Mouse (Mus musculus) CH12.LX (cell line): ENCODE measurements around the gene Mecp2. TPM values are rescaled to one million over a fixed set of nuclear protein-coding genes. Genes with fewer than 3 reads are reported as not detected.

ENCODE experiments used
- DNase-seq: peaks from one replicate; pipeline ENCODE4 v3.0.0-alpha.2; 2013; ENCODE audit errors: extremely low read depth
- H3K27ac ChIP-seq: 2 replicates; pipeline ENCODE4 v1.5.1; 2012; ENCODE audit warnings: low read depth, mild to moderate bottlenecking, control low read depth, moderate library complexity; ENCODE audit not compliant: insufficient read depth
- H3K27me3 ChIP-seq: replicated peaks from 2 replicates; pipeline ENCODE3; 2012; ENCODE audit warnings: inconsistent platforms
- H3K36me3 ChIP-seq, 2 experiments: replicated peaks in 1 of 2; 2 replicates each; pipeline versions ENCODE3 to v1.6.1; 2012; ENCODE audit warnings: inconsistent platforms in 1 of 2, low read length in 1 of 2, mild to moderate bottlenecking in 1 of 2, mixed read lengths in 1 of 2, moderate library complexity in 1 of 2; ENCODE audit not compliant: control insufficient read depth in 1 of 2, insufficient read depth in 1 of 2
- H3K4me1 ChIP-seq, 2 experiments: 2 replicates each; pipeline ENCODE4 v1.6.1; 2012; ENCODE audit warnings: inconsistent platforms in 1 of 2, moderate library complexity in 1 of 2; ENCODE audit not compliant: insufficient read depth in 2 of 2, control insufficient read depth in 1 of 2
- H3K4me2 ChIP-seq: 2 replicates; pipeline ENCODE4 v1.6.1; 2012; ENCODE audit warnings: low read depth, mild to moderate bottlenecking, control low read depth; ENCODE audit not compliant: poor library complexity, insufficient read depth, severe bottlenecking
- H3K4me3 ChIP-seq, 3 experiments: fragments of 150-350 bp in 1 of 3; sonication (generic) in 1 of 3; replicated peaks in 1 of 3; 2 replicates each; pipeline versions ENCODE3 to v1.5.1; 2011 to 2012; ENCODE audit warnings: low read depth in 2 of 3, low read length in 2 of 3, mild to moderate bottlenecking in 2 of 3, moderate library complexity in 2 of 3, control low read depth in 1 of 3, improper control_type of control experiment in 1 of 3, inconsistent platforms in 1 of 3, mixed read lengths in 1 of 3; ENCODE audit not compliant: poor library complexity in 1 of 3
- H3K79me2 ChIP-seq: replicated peaks from 2 replicates; pipeline ENCODE4 v1.6.1; 2012; ENCODE audit warnings: mild to moderate bottlenecking, moderate library complexity; ENCODE audit not compliant: control insufficient read depth, poor library complexity, insufficient read depth, severe bottlenecking; ENCODE audit errors: extremely low read depth
- H3K9ac ChIP-seq: 2 replicates; pipeline ENCODE4 v1.6.1; 2012; ENCODE audit warnings: low read depth, mild to moderate bottlenecking, control low read depth, moderate library complexity; ENCODE audit not compliant: insufficient read depth
- H3K9me3 ChIP-seq: replicated peaks from 2 replicates; pipeline ENCODE3; 2012; ENCODE audit warnings: low read length, inconsistent platforms, mixed read lengths
- BHLHE40 ChIP-seq: IDR thresholded peaks from 2 replicates; pipeline ENCODE4 v1.6.1; 2011; ENCODE audit warnings: mild to moderate bottlenecking, low read depth, low read length, improper control_type of control experiment
- CTCF ChIP-seq, 2 experiments: IDR thresholded peaks in 1 of 2; conservative IDR thresholded peaks in 1 of 2; 2 replicates each; pipeline ENCODE4 v1.5.1; 2011 to 2012; ENCODE audit warnings: low read depth in 2 of 2, low read length in 2 of 2, improper control_type of control experiment in 1 of 2, inconsistent platforms in 1 of 2, mild to moderate bottlenecking in 1 of 2, moderate library complexity in 1 of 2
- E2F4 ChIP-seq: IDR thresholded peaks from 2 replicates; pipeline ENCODE4 v1.6.1; 2011; ENCODE audit warnings: low read depth, low read length, improper control_type of control experiment; ENCODE audit not compliant: insufficient replicate concordance
- ETS1 ChIP-seq: conservative IDR thresholded peaks from 2 replicates; pipeline ENCODE4 v1.6.1; 2012; ENCODE audit warnings: low read depth, mild to moderate bottlenecking, inconsistent platforms, low read length, improper control_type of control experiment, moderate library complexity
- GABPA ChIP-seq: IDR thresholded peaks from 2 replicates; pipeline ENCODE4 v1.6.1; 2012; ENCODE audit warnings: low read depth, low read length, improper control_type of control experiment, inconsistent platforms; ENCODE audit not compliant: insufficient replicate concordance
- HCFC1 ChIP-seq: IDR thresholded peaks from 2 replicates; pipeline ENCODE4 v1.6.1; 2012; ENCODE audit warnings: low read depth, mild to moderate bottlenecking, inconsistent platforms, low read length, improper control_type of control experiment
- MAFK ChIP-seq: IDR thresholded peaks from 2 replicates; pipeline ENCODE4 v1.6.1; 2011; ENCODE audit warnings: low read length, improper control_type of control experiment; ENCODE audit not compliant: insufficient replicate concordance
- MAZ ChIP-seq: IDR thresholded peaks from 2 replicates; pipeline ENCODE4 v1.6.1; 2012; ENCODE audit warnings: low read depth, mild to moderate bottlenecking, inconsistent platforms, low read length, improper control_type of control experiment, moderate library complexity
- MEF2A ChIP-seq: IDR thresholded peaks from 2 replicates; pipeline ENCODE4 v1.6.1; 2014; ENCODE audit warnings: low read depth, mild to moderate bottlenecking, inconsistent platforms, low read length, improper control_type of control experiment, borderline replicate concordance
- MYC ChIP-seq: IDR thresholded peaks from 2 replicates; pipeline ENCODE4 v1.6.1; 2011; ENCODE audit warnings: low read depth, mild to moderate bottlenecking, improper control_type of control experiment, low read length
- SIN3A ChIP-seq: IDR thresholded peaks from 2 replicates; pipeline ENCODE4 v1.6.1; 2012; ENCODE audit warnings: low read length, improper control_type of control experiment, inconsistent platforms
- UBTF ChIP-seq: IDR thresholded peaks from 2 replicates; pipeline ENCODE4 v1.6.1; 2012; ENCODE audit warnings: low read depth, mild to moderate bottlenecking, inconsistent platforms, low read length, improper control_type of control experiment, moderate library complexity
- USF1 ChIP-seq: IDR thresholded peaks from 2 replicates; pipeline ENCODE4 v1.6.1; 2014; ENCODE audit warnings: low read depth, mild to moderate bottlenecking, inconsistent platforms, low read length, improper control_type of control experiment
- ZC3H11A ChIP-seq: IDR thresholded peaks from 2 replicates; pipeline ENCODE4 v1.6.1; 2012; ENCODE audit warnings: low read depth, mild to moderate bottlenecking, inconsistent platforms, low read length, improper control_type of control experiment
- ZNF384 ChIP-seq: IDR thresholded peaks from 2 replicates; pipeline ENCODE4 v1.6.1; 2012; ENCODE audit warnings: low read depth, low read length, improper control_type of control experiment, inconsistent platforms
- dilution Hi-C: fragments of 300-500 bp; cut with MboI; formaldehyde crosslinking; loops from 2 replicates; pipeline ENCODE4 v1.14.3; 2020; ENCODE audit warnings: low sequenced_read_pairs; ENCODE audit not compliant: extremely low pct_unique_long_range_greater_than_20kb, extremely low pct_ligation_motif_present
- in situ Hi-C: fragments of 300-500 bp; cut with MboI; formaldehyde crosslinking; loops from 3 replicates; pipeline ENCODE4 v1.14.3; 2019; ENCODE audit warnings: low sequenced_read_pairs, low pct_ligation_motif_present, low pct_unique_long_range_greater_than_20kb, mixed read lengths
- polyA plus RNA-seq: library from polyadenylated mRNA; unstranded; fragments of >175 nt; gene quantifications from 2 replicates; pipeline ENCODE4 v1.2.1, GENCODE M21; 2012; ENCODE audit warnings: low read depth; ENCODE audit not compliant: insufficient read length
- total RNA-seq, 2 experiments: library from RNA; depleted of rRNA; stranded (reverse); fragments of 300-350 nt in 1 of 2; fragments of >200 nt in 1 of 2; gene quantifications; 2 replicates each; pipeline ENCODE4 v1.2.3; 2012 to 2014

The Mecp2 gene
- total and polyA plus RNA-seq, 3 experiments = 9.9 to 12.0 (median 12.0) TPM

- no peaks in the 10 kb centered on the region for H3K9me3 ChIP-seq
- in situ Hi-C loops (no loop called here), dilution Hi-C loops (no loop called here)
- H3K27me3 ChIP-seq = no peaks in the 10 kb centered on the region
- H3K79me2 ChIP-seq = no peaks in the 10 kb centered on the region
- H3K9ac ChIP-seq = no peak overlapping the region
- H3K4me1 ChIP-seq = peaks cover 0 to 16% of the 10 kb centered on the region in 2 experiments; a peak in 2 of 4 replicates
- no peak for DNase-seq
- no peaks in the 10 kb centered on the region for H3K36me3 ChIP-seq
- no peak overlapping the region; the same call in 1 of the 2 replicates for H3K4me2 ChIP-seq
- H3K27ac ChIP-seq = no peak overlapping the region
- no peak overlapping the region for H3K4me3 ChIP-seq
- TF ChIP-seq MYC (no peak), USF1 (no peak), MEF2A (no peak), HCFC1 (no peak)
These were observed 29.2 kb downstream of the Mecp2 start for GRCm38 (mm10) chrX:74105916-74106315.

- Histone ChIP-seq H3K27ac (no peak overlapping the region), H3K4me3 (no peak overlapping the region), H3K4me1 (peaks cover 0 to 13% of the 10 kb centered on the region in 2 experiments; a peak in 2 of 4 replicates), H3K4me2 (no peak overlapping the region), H3K79me2 (no peaks in the 10 kb centered on the region), H3K36me3 (no peaks in the 10 kb centered on the region), H3K9ac (no peak overlapping the region), H3K27me3 (no peaks in the 10 kb centered on the region), H3K9me3 (no peaks in the 10 kb centered on the region)
- DNase-seq = no peak
- peak in 1 of 2 experiments; percentile 25; a peak in 2 of 4 replicates for TF ChIP-seq CTCF (conservative IDR thresholded peaks at IDR 0.05 in 1 of 2, IDR thresholded peaks at IDR 0.05 in 1 of 2; ENCODE audit: low read depth in 2 of 2, low read length in 2 of 2)
- TF ChIP-seq MAFK = no peak
- no peak for TF ChIP-seq ZC3H11A
- no peak for TF ChIP-seq GABPA
- TF ChIP-seq ZNF384 = no peak
- no peak for TF ChIP-seq E2F4
- no peak for TF ChIP-seq MAZ
- no peak for TF ChIP-seq UBTF
- TF ChIP-seq MYC = no peak
- in situ Hi-C loops (no loop called here), dilution Hi-C loops (no loop called here)
These were observed 31.5 kb downstream of the Mecp2 start for GRCm38 (mm10) chrX:74103457-74104188.

GRCm38 (mm10) chrX:74095130-74095529, 40.0 kb downstream of the Mecp2 start:
- in situ Hi-C loops (no loop called here), dilution Hi-C loops (no loop called here)
- Histone ChIP-seq H3K79me2 (no peaks in the 10 kb centered on the region), H3K9me3 (no peaks in the 10 kb centered on the region), H3K27me3 (no peaks in the 10 kb centered on the region), H3K4me2 (no peak overlapping the region), H3K4me1 (peaks cover 2 to 11% of the 10 kb centered on the region in 2 experiments; a peak in 2 of 4 replicates), H3K36me3 (no peaks in the 10 kb centered on the region), H3K9ac (no peak overlapping the region), H3K27ac (no peak overlapping the region), H3K4me3 (no peak overlapping the region)
- no peak for DNase-seq
- no peak for TF ChIP-seq BHLHE40
- TF ChIP-seq MAFK = 0 out of 2 replicates have a peak, but pooled peaks have one; percentile 46
- TF ChIP-seq SIN3A = no peak
- TF ChIP-seq ETS1 = no peak
